Mouse (Mus musculus) T-helper 1 cell (primary cell): ENCODE measurements around the gene Gm10134.
"Not testable (repeated sequence)": the region's sequence is repeated elsewhere in the genome, so short reads cannot be mapped to it uniquely, and the experiment has no call there.

ENCODE experiments used
- in situ Hi-C: fragments of 300-600 bp; cut with MboI, MseI; formaldehyde crosslinking; loops from one replicate; pipeline ENCODE4 v1.15.1; 2025; ENCODE audit warnings: high pct_unique_total_duplicates

Gene Gm10134

DNA sequence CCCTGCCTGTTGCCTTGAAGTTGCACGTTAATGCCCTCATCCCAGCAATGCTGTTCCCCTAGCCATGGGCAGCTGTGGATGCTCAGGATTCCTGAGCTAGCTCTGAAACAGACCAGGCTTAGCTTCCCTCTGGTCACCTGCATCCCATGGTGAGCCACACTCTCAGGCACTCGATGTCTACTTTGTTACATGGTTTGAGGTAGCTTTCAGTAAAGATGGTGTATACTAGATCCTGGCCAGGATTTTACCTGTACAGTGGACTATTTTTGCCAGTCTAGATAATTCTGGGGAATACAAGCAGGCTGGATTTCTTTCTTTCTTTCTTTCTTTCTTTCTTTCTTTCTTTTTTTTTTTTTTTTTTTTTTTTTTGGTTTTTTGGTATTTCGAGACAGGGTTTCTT, at the start of gene Gm10134:
Gene Gm10134, plus strand, starts transcription at position 301 of the 400 bp plus-strand sequence.
- in situ Hi-C loops = no loop called here

DNA sequence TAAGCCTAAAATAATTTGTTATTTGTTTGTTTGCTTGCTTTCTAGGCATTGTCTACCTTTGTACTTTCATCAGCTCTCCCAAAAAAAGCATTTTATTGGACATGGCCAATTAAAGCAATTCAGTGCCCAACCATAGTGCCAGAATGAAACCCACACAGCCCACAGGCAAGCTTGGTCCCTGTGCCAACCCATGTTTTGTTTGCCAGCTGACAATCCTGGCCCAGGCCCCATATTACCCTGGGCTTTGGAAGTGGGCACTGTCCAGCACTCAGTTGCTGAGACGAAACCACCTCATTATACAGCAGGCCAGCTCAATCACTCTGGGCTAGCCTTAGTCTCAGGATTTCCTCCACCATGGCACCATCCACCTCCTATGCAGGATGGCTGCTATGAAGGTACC, 49.3 kb upstream of the Gm10134 start:
- in situ Hi-C loops = no loop called here

DNA sequence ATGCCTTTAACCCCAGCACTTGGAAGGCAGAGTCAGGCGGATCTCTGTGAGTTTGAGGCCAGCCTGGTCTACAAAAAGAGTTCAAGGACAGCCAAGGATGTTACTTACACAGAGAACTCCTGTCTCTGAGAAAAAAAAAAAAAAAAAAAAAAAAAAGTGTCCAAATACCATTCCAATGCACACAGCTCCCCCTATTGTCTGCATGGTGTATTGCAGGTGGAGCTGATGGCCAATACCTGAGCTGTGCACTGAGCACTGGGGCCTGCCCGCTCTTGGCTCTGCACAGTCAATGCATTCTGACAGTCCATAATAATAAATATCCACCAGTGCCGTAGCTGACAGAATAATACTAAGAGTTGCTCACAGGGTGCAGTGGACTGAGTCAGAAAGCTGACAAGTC, 42.0 kb upstream of the Gm10134 start:
- in situ Hi-C loops = no loop called here

DNA sequence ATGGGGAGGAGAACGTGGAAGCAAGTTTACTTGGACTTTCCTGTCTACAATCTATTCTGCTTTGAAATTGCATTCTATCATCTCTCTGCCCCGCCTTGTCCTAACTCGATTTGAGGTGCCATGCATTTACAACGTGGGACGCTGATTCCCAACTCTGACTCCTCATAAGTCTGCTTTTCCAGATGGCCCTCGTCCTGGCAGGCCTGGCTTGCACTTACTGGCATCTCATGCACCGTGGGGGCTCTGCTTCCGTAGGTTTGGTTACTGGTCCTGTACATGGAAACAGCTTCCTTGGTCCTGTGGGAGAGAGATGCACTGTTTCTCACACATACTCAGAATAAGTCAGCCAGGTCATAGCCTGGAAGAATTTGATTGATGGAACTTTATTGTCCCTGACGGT, 41.0 kb upstream of the Gm10134 start:
- in situ Hi-C loops = no loop called here

DNA sequence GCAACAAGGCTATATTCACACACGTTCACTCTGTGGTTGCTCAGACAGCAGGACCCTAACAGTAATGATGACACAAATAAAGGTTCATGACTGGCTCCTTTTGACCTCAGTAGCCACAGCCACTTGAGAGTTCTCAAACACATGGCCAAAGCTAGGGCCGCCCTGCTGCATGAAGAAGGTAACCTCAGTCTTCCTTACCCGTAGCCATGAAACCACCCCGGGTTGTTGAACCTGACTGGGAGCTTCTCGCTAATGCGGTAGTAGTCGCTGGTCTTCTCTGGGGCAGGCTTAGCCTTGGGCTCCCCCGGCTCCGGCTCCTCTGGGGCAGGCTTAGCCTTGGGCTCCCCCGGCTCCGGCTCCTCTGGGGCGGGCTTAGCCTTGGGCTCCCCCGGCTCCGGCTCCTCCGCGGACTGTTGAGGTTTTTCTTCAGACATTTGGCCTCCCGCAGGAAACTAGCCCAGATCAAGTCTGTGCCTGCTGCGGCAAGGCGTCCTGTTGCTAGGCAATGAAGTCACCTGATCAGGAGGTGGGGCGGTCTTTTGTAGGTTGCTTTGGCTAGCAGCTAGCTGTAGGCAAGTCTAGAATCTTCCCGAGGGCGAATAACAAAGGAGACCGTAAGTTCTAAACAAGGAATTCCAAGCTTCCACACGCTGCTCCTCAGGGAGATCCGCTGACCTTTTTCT, 39.9 kb upstream of the Gm10134 start, which contains the start of gene 1700007K13Rik:
Gene 1700007K13Rik, minus strand, starts transcription at position 497 of the 683 bp plus-strand sequence.
- in situ Hi-C loops = no loop called here

DNA sequence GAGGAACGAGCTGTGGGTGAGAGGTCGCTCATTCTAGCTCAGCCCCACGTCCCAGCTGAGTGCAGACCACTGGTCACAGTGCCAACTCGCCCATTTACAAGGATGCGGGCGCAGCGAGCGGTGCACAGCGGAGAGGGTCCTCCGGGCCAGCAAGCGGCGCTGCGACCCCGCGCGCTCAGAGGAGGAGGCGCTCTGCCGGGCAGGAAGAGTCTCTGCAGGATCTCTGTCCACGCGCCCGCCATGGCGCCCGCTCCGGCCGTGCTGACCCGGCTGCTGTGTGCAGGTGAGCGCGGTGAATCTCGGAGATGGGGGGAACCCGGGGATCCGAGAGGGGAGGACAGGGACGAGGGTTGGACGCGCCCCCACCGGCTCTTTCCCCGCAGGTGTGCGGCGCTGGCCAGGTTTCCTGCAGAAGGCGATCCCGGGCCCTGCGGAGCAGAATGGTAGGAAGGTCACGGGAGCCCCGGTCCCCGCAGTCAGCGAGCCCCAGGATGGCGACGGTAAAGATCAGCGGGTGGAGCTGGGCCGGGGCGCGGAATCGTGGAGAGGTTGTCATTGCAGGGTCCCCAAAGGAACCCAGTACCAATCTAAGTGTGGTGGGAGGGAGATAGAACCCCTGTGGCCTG, 37.9 kb upstream of the Gm10134 start, which contains the start of gene Mrps2:
Gene Mrps2, plus strand, starts transcription at position 207 of the 626 bp plus-strand sequence.
- in situ Hi-C loops = no loop called here

DNA sequence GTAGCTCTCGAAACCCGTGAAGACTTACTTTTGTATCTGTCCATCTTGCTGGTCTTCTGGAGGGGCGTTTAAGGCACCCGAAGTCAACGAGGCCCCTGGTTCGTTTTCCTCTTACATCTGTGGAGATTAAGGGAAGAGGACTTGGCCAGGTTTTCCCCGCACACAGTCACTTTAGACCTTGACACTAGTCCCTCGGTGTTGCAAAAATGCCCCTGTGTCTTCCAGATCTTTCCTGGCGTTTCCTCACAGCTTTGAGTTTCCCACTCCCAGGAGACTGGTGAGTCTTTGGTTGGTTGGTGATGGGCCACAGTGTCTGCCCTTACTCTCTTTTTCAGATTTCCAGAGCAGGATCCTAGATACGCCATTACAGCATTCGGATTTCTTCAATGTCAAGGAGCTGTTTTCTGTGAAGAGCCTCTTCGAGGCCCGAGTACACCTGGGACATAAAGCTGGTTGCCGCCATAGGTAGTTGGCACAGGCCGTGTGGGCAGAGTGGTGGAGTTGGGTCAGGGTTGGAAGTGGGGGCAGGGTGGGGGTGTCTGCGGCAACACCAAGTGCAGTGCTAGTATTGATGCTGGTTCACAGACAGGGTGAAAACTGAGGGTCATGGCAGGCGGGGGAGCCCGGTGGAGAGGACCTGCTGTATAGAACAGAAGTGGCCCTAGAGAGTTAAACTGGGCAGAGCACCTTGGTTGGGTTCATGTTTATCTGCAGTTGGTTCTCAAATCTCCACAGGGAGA, 37.2 kb upstream of the Gm10134 start:
- in situ Hi-C loops = no loop called here

DNA sequence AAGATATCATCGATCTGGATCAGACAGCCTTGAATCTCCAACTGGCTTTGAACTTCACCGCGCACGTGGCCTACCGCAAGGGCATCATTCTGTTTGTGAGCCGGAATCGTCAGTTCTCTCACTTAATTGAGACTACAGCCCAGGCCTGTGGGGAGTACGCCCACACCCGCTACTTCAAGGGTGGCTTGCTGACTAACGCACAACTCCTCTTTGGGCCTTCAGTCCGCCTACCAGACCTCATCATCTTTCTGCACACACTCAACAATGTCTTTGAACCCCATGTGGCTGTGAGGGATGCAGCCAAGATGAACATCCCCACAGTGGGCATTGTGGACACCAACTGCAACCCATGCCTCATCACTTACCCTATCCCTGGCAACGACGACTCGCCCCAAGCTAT, 36.4 kb upstream of the Gm10134 start:
- in situ Hi-C loops = no loop called here

DNA sequence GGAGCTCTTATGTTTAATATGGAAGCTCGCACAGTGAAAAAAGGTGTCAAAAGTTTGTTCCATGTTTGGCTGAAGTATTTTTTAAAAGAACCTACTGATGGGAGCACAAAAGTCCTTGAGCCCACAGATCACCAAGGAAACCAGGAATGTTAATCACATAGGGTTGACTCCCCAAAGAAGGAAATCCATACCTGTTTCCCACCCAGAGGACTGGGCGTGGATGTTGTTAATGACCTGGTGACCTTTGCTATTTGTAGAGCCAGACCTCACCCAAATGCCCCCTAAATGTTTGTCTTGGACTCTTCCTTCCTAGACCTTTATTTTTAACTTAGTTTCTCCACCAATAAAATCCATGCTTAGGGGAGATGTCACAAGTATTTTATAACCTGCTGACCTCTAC, 35.3 kb upstream of the Gm10134 start:
- in situ Hi-C loops = no loop called here

DNA sequence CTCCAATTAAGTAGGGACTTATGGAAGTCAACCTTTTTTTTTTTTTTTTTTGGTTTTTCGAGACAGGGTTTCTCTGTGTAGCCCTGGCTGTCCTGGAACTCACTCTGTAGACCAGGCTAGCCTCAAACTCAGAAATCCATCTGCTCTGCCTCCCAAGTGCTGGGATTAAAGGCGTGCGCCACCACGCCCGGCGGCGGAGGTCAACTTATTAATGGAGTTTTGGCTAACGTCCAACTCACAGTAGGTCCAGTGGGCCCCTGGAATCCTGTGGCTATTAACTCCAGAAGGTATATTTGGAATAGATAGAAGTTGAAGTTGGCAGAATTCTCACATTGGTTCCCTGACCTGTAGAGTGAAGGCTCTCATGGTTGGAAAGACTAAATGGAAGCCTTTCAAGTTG, 33.9 kb upstream of the Gm10134 start:
- in situ Hi-C loops = not testable (repeated sequence)

DNA sequence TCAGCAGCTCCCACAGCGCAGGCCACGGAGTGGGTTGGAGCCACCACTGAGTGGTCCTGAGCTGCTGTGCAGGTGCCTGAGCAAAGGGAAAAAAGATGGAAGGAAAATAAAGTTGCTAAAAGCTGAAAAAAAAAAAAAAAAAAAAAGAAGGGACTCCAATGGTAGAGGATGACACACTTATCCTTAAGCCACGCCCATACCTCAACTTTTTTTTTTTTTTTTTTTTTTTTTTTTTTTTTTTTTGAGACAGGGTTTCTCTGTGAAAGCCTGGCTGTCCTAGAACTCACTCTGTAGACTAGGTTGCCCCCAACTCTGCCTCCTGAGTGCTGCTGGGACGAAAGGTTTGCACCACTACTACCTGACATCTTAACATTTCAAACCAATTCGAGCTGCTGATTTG, 27.9 kb upstream of the Gm10134 start:
- in situ Hi-C loops = not testable (repeated sequence)

DNA sequence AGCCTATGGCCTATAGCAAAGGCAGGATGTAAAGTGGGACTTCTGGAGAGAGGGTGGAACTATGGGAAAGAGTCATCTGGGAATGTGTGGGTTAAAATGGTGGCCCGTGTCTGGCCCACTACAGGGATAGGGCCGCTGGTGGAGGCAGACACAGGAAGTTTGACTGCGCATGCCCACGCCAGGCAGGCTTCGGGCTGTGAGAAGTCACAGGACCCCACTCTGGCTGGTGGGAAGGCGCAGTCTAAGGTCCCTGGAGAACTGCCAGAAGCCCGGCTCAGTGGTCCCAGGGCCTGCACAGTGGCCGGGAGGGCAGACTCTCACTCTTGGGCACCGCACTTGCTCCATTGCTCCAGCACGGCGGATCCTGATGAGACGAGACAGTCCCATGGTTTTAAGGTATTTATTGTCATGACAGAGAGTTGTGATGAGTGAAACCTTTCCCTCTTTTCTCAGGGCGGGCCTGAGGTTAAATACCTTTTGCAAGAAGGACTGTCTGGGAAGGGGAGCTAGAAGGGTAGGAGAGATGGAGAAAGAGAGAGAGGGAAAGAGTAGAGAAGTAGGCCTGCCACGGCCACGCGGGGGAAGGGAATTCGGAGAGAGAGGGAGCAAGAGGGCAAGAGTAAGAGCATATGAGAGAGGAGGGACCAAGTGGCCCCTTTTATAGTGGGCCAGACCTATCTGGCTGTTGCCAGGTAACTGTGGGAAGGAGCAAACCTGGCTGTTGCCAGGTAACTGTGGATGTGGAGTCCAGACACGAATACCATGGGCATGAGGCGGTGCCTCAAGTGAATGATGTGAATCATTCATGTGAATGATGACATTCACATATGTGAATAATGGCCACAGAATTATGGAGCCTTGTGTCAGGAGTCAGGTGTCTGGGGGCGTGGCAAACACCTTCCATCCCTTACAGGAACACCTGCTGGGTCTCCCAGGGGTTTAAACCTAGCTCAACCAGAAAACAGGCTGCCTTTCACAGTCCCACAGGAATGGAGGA, 26.4 kb upstream of the Gm10134 start:
- in situ Hi-C loops = no loop called here

DNA sequence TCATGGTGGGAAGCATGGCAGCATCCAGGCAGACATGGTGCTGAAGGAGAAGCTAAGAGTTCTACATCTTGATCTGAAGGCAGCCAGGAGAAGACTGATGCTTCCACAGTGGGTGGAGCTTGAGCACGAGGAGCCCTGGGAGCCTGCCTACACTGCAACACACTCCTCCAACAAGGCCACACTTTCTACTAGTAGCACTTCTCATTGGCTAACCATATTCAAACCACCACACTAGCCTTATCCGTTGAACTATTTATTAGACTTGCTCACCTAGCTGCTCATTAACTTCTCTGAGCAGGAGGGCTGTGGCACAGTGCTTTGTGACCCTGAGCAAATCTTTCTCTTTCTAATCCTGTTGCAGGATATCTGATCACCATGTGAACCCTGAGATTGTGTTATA, 22.0 kb upstream of the Gm10134 start:
- in situ Hi-C loops = no loop called here

DNA sequence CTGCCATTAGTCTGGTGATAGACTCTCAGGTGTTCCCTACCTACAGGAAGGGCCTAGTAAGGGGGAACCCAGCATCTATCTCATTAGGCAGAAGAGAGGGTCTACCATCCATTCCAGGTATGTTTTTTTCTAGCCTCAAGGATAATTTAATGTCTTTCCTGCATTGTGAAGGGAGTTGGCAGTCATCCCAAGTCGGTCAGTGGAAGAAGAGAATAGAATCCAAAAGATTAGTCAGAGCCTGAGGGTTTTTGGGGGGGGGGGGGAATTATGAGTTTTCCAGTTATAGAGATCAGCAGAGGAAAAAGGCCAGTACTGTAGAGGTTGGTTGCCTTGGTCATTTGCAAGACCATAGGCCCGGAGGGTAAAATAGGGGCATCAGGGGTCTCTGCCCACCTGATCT, 11.4 kb upstream of the Gm10134 start:
- in situ Hi-C loops = no loop called here

DNA sequence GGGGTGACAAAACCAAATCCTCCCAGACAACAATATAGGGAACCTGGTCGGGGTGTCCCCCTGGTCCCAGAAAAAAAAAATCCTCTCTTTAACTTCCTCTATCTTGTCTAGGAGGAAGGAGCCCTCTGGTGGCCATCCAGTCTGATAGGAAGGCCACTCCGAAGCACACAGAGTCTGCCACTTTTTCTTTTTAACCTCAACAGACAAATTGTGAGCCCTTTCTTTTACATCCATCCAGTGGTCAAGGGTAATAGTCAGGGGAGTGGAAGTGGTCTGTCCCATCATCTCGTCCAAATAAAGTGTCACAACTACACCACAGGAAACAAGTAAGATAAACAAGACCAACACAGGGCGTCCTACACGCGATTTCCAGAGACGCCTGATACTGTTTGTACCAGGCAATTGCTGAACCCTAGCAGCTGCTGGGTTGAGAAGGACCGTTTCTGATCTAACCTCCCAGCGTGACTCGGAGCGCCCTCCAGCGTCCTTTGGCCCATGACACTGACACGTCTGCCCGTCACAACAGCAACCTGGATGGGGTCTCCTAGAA, 10.6 kb upstream of the Gm10134 start:
- in situ Hi-C loops = no loop called here

DNA sequence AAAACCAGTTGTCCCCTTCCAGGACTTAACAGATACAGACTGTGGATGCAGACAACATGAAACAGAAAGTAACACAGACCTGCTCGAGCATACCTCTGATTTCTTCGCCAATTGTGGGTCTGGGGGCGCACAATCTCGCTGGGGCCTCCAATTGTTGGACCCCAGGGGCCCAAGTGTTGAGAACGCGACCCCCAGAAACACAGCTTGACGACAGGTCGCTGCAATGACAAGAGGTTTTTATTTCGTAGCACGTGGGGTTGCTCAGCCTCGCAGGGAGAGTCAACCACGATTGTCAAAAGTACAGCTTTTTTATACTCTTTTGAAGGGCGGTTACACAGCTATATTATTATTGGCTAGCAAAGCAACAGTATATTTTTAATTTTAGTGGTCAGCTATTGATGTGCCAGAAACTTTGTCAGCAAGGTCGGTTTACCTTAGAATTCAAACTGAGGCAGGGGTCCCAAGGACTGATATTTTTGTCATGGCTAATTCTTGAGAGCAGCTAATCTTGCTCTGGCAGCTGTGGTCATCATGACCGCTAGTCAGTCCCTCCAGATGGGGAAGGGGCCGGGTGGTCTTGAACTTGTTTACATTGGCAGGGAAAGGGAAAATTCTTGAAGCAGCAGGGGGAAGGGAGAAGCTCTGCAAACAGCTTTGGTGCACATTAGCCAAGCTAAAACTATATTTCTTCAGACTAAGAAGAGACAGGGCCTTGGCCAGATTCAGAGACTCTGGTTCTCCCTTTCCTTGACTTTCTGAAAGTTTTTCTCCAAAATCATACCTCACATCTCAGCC, 9.9 kb upstream of the Gm10134 start:
- in situ Hi-C loops = no loop called here

DNA sequence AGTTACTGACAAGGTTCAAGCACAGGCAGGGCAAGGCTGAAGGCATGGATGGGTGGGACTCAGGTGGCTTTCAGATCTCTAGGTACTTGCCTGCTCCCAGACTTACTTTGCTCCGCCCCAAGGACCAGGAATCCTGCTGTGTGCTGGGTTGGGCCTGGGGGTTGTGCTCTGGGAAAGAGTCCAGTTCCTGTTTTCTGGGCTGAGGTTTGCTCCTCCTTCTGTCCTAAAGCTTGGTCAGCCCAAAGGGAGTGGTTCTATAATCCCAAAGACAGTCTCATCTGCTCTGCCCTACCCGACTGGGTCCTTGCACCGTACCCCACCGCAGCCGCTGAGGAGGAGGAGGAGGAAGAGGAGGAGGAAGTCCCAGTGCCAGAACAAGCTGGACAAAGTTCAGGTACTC, 9.2 kb upstream of the Gm10134 start, which contains the start of gene Gbgt1:
Gene Gbgt1, plus strand, starts transcription at position 221 of the 400 bp plus-strand sequence.
- in situ Hi-C loops = no loop called here

DNA sequence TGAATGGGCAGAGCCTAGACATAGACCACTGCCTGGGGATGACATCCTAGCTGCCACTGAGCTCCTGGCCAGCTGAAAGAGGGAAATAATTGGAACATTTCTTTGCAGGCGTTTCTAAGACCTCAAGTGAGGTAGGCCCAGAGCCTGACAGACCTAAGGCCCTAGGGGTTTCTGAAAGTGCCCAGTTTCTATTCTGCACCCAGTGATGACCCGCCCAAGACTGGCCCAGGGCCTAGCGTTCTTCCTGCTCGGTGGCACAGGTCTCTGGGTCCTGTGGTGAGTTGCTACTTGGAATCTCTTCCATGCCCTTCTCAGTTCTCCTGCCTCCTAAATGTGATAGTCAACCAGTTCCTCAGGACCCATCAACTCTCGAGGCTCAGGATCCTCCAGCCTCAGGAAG, 8.3 kb upstream of the Gm10134 start:
- in situ Hi-C loops = no loop called here

DNA sequence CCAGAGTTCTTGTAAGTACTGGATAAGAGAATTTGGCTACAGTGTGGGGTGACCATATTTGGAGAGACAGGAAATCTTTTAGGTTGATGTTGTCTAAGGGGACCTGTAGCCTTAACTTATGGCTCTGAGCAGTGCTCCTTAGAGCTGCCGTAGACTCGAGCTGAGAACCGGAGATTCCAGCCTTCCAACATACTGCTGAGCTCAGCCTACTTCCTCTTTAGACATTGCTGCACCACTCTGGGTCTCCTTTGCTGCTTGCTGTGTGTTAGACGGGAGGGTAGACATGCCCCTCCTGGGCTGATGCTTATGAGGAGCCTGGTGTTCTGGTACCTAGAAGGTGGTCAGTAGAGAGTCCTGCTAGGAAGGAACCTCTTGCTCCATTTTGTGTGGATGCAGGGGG, 7.5 kb upstream of the Gm10134 start:
- in situ Hi-C loops = no loop called here

DNA sequence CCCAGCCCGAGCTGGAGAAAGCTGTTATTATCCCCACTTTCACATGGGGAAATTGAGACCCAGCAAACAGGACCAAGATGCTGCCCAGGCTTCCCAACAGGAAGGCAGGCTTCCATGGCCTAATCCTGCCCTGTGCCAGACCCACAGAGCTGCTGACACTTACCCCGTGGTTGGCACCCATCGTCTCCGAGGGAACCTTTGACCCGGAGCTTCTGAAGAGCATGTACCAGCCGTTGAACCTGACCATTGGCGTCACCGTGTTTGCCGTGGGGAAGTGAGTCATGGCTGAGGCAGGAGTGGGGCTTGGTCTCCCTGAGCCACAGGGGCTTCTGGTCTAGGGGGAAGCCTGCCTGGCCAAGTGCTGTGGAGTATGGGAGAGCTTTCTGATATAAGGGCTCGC, 2.9 kb upstream of the Gm10134 start:
- in situ Hi-C loops = no loop called here
